Mouse (Mus musculus) intestine, embryonic 15.5 days (tissue): ENCODE measurements around the gene Atp23. TPM values are rescaled to one million over a fixed set of nuclear protein-coding genes. Genes with fewer than 3 reads are reported as not detected.
A peak's percentile ranks its signal among the peaks of the same experiment; 100 is the strongest.

ENCODE experiments used
- ATAC-seq: fragments of 200-750 bp; cut with Nextera tagmentation; 2 replicates; pipeline ENCODE4 v1.8.0; 2017; ENCODE audit warnings: moderate TSS enrichment, moderate library complexity
- H3K27ac ChIP-seq: fragments of 300-500 bp; sonication (generic); 2 replicates; pipeline ENCODE4 v1.5.1; 2015; ENCODE audit warnings: mild to moderate bottlenecking, inconsistent platforms
- H3K27me3 ChIP-seq: fragments of 300-500 bp; sonication (generic); replicated peaks from 2 replicates; pipeline ENCODE4 v1.6.1; 2015; ENCODE audit warnings: inconsistent platforms
- H3K36me3 ChIP-seq: fragments of 300-500 bp; sonication (generic); 2 replicates; pipeline ENCODE4 v1.6.1; 2015; ENCODE audit warnings: inconsistent platforms
- H3K4me1 ChIP-seq: fragments of 300-500 bp; sonication (generic); replicated peaks from 2 replicates; pipeline ENCODE4 v1.6.1; 2015; ENCODE audit warnings: inconsistent platforms
- H3K4me2 ChIP-seq: fragments of 300-500 bp; sonication (generic); replicated peaks from 2 replicates; pipeline ENCODE4 v1.6.1; 2015; ENCODE audit warnings: mild to moderate bottlenecking, inconsistent platforms
- H3K4me3 ChIP-seq: fragments of 300-500 bp; sonication (generic); replicated peaks from 2 replicates; pipeline ENCODE4 v1.5.1; 2015; ENCODE audit warnings: inconsistent platforms
- H3K9ac ChIP-seq: fragments of 300-500 bp; sonication (generic); 2 replicates; pipeline ENCODE4 v1.6.1; 2015; ENCODE audit warnings: inconsistent platforms
- H3K9me3 ChIP-seq: fragments of 300-500 bp; sonication (generic); 2 replicates; pipeline ENCODE4 v1.6.1; 2016; ENCODE audit warnings: inconsistent platforms
- WGBS: fragments of 180-500 bp; shearing (Covaris S2); methylation state at CpG from one replicate; pipeline ENCODE4 v1.1.7; 2015; 5-methylcytosine and 5-hydroxymethylcytosine counted together
- polyA plus RNA-seq: library from polyadenylated mRNA; unstranded; fragments of >200 nt; fragmentation: Nextera tagmentation; extraction: Ambion mirVana; gene quantifications from 2 replicates; pipeline ENCODE4 v1.2.1, GENCODE M21; 2015

The Atp23 gene
- polyA plus RNA-seq, 1 experiment from 2014 or later, result 17.0 TPM

DNA sequence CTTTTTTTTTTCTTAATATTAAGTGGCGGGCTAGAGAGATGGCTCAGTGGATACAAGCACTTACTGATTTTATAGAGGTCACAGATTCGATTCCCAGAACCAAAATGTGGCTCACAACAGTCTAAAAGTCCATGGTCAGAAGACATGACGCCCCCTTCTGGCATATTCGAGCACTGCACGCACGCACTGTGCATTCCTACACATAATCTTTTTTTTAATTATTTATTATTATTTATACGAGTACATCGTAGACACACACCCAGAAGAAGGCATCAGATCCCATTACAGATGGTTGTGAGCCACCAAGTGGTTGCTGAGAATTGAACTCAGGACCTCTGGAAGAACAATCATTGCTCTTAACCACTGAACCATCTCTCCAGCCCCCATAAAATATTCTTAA lies 3.9 kb upstream of the Atp23 start:
- peaks cover 9% of the 10 kb centered on the region for H3K4me1 ChIP-seq
- 71% methylated on average over 8 of the region's 8 CpGs for WGBS
- ATAC-seq, result no peak
- peak overlapping the region; percentile 72 for H3K27ac ChIP-seq
- no peaks in the 10 kb centered on the region for H3K9me3 ChIP-seq
- no peaks in the 10 kb centered on the region for H3K27me3 ChIP-seq
- peak overlapping the region; percentile 67 for H3K4me2 ChIP-seq
- peak overlapping the region; percentile 54; the same call in 1 of the 2 replicates for H3K9ac ChIP-seq
- H3K4me3 ChIP-seq, result peak overlapping the region; percentile 43
- no peaks in the 10 kb centered on the region for H3K36me3 ChIP-seq

DNA sequence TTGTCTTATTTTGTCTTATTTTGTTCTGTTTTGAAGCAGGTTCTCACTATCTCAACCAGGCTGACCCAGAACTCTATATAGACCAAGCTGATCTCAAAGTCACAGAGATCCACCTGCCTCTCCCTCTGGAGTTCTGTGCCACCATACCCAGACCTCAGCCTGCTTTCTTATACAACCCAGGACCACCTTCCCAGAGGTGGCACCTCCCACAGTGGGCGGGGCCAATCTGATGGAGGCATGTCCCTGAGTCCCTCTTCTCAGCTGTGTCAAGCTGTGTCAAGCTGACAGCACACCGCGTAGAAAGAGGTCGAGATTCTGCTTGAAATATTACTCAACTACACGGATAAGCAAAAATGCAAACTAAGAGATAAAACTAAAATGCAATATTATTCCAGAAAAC lies 3.1 kb upstream of the Atp23 start:
- Histone ChIP-seq H3K9ac (no peak overlapping the region), H3K9me3 (no peaks in the 10 kb centered on the region), H3K27ac (no peak overlapping the region), H3K4me1 (peaks cover 11% of the 10 kb centered on the region), H3K4me3 (no peak overlapping the region), H3K36me3 (no peaks in the 10 kb centered on the region), H3K4me2 (no peak overlapping the region), H3K27me3 (no peaks in the 10 kb centered on the region)
- 24% methylated on average over 5 of the region's 5 CpGs for WGBS
- no peak for ATAC-seq

DNA sequence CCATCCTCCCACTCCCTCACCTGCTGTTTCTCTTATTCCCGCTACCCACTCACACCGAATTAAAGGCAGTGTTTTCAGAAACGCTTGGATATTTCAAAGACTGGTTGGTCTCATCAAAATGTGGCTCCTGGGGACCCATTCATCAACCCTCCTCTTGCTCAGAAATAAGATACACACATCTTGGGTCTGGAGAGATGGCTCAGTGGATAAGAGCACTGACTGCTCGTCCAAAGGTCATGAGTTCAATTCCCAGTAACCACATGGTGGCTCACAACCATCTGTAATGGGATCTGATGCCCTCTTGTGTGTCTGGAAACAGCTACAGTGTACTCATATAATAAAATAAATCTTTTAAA lies 311 bp upstream of the Atp23 start:
- Histone ChIP-seq H3K9me3 (no peaks in the 10 kb centered on the region), H3K4me1 (peaks cover 11% of the 10 kb centered on the region), H3K9ac (peak overlapping the region; percentile 86; the same call in 1 of the 2 replicates), H3K4me3 (peak overlapping the region; percentile 74), H3K36me3 (no peaks in the 10 kb centered on the region), H3K4me2 (peak overlapping the region; percentile 97), H3K27ac (no peak overlapping the region), H3K27me3 (no peaks in the 10 kb centered on the region)
- ATAC-seq, result peak; percentile 16
- WGBS, result 0% methylated on average over 4 of the region's 4 CpGs

DNA sequence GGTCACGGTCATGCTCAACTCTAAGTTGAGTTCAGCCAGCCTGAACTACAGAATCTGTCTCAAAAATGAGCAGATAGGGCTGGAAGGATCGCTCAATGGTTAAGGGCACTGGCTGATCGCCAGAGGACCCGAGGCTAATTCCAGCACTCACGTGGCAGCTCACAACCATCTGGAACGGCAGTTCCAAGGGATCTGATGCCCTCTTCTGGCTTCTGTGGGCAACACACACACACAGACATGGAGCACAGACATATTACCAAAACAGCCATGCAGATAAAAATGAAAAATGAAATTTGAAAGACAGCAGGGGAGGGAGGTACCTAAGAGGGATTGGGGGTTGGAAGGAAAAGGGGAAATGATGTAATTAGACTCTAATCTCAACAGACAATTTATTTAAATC lies 5.3 kb downstream of the Atp23 start:
- H3K27ac ChIP-seq, result no peak overlapping the region
- H3K27me3 ChIP-seq, result no peaks in the 10 kb centered on the region
- H3K36me3 ChIP-seq, result 0 out of 2 replicates have a peak, but pooled peaks cover 3% of the 10 kb centered on the region
- no peaks in the 10 kb centered on the region for H3K9me3 ChIP-seq
- H3K4me3 ChIP-seq, result no peak overlapping the region
- WGBS, result 53% methylated on average over 6 of the region's 6 CpGs
- no peak overlapping the region for H3K9ac ChIP-seq
- no peak for ATAC-seq
- peaks cover 8% of the 10 kb centered on the region; the same call in 1 of the 2 replicates for H3K4me1 ChIP-seq
- no peak overlapping the region for H3K4me2 ChIP-seq

DNA sequence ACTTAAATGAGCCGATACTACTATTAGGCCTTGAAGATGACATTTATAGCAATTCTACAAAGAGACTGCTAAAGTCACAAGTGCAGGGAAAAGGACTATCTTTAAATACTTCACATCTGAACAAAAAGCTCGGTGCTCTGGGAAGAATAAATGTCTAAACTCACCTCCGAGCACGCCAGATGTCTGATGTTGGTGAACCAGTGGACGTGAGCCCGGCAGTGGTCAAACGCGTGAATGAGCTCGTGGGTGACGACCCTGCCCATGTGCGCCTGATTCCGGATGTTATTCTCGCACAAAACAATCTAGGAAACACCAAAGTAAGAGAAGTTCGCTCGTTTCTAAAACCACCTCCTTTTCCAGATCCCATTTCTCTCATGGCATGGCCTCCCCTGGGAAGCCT lies 7.1 kb downstream of the Atp23 start:
- Histone ChIP-seq H3K9me3 (no peaks in the 10 kb centered on the region), H3K36me3 (peaks cover 12% of the 10 kb centered on the region; the same call in 1 of the 2 replicates), H3K27ac (no peak overlapping the region), H3K9ac (no peak overlapping the region), H3K27me3 (no peaks in the 10 kb centered on the region), H3K4me3 (no peak overlapping the region), H3K4me2 (no peak overlapping the region), H3K4me1 (no peaks in the 10 kb centered on the region)
- ATAC-seq, result no peak
- WGBS, result 94% methylated on average over 15 of the region's 15 CpGs

DNA sequence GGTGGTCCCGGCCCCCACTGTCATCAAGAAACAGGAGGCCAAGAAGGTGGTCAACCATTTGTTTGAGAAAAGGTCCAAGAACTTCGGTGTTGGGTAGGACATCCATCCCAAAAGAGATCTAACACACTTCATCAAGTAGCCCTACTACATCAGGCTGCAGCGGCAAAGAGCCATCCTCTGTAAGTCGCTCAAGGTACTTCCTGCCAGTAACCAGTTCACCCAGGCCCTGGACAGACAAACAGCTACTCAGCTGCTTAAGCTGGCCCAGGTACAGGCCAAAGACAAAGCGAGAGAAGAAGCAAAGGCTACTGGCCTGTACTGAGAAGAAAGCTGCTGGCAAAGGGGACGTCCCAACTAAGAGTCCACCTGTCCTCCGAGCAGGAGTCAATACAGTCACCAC lies 8.0 kb downstream of the Atp23 start:
- no peak for ATAC-seq
- Histone ChIP-seq H3K9ac (no peak overlapping the region), H3K27me3 (no peaks in the 10 kb centered on the region), H3K36me3 (peaks cover 12% of the 10 kb centered on the region; the same call in 1 of the 2 replicates), H3K4me1 (no peaks in the 10 kb centered on the region), H3K4me3 (no peak overlapping the region), H3K4me2 (no peak overlapping the region), H3K9me3 (no peaks in the 10 kb centered on the region), H3K27ac (no peak overlapping the region)
- WGBS, result 94% methylated on average over 7 of the region's 7 CpGs

DNA sequence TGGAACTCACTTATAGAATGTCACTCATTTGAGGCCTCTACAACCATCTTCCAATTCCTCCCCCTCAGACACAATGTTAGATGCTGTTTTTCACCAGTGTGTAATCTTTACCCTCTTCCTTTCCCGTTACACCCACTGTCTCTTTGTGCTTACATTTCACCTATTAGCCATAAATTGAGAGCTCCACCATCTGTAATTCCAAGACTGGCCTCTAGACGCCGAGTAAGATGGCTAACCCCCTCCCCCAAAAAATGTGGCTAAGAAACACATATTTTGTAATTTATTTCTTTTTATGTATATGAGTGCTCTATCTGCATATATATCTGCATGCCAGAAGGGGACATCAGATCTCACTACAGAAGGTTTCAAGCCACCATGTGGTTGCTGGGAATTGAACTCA lies 27.4 kb downstream of the Atp23 start:
- H3K9me3 ChIP-seq, result no peaks in the 10 kb centered on the region
- H3K9ac ChIP-seq, result no peak overlapping the region
- H3K4me3 ChIP-seq, result no peak overlapping the region
- H3K36me3 ChIP-seq, result no peaks in the 10 kb centered on the region
- WGBS, result 84% methylated on average over 3 of the region's 3 CpGs
- ATAC-seq, result no peak
- H3K27ac ChIP-seq, result no peak overlapping the region
- no peaks in the 10 kb centered on the region for H3K27me3 ChIP-seq
- H3K4me1 ChIP-seq, result no peaks in the 10 kb centered on the region
- H3K4me2 ChIP-seq, result no peak overlapping the region

DNA sequence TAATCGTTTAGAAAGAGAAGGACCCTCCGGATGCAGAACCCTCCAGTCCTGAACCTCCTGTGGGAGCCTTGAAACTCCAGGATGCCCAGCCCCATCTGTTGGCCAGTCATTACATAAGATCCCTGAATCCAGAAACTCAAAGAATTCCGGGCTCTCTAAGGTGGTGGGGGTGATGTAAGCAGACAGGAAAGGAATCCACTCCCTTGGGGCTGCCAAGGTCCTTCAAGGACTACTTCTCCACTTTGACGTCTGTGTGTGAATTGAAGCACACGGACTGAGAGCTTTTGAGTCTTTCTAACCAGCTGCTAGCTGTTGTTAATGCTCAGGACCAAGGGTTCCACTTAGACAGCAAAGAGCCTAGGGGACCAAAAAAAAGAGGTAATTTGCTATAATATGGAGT lies 28.9 kb downstream of the Atp23 start:
- no peak overlapping the region for H3K4me2 ChIP-seq
- no peaks in the 10 kb centered on the region for H3K36me3 ChIP-seq
- ATAC-seq, result no peak
- WGBS, result 48% methylated on average over 5 of the region's 5 CpGs
- no peak overlapping the region for H3K4me3 ChIP-seq
- no peaks in the 10 kb centered on the region for H3K9me3 ChIP-seq
- no peak overlapping the region for H3K27ac ChIP-seq
- H3K9ac ChIP-seq, result no peak overlapping the region
- no peaks in the 10 kb centered on the region for H3K4me1 ChIP-seq
- no peaks in the 10 kb centered on the region for H3K27me3 ChIP-seq

DNA sequence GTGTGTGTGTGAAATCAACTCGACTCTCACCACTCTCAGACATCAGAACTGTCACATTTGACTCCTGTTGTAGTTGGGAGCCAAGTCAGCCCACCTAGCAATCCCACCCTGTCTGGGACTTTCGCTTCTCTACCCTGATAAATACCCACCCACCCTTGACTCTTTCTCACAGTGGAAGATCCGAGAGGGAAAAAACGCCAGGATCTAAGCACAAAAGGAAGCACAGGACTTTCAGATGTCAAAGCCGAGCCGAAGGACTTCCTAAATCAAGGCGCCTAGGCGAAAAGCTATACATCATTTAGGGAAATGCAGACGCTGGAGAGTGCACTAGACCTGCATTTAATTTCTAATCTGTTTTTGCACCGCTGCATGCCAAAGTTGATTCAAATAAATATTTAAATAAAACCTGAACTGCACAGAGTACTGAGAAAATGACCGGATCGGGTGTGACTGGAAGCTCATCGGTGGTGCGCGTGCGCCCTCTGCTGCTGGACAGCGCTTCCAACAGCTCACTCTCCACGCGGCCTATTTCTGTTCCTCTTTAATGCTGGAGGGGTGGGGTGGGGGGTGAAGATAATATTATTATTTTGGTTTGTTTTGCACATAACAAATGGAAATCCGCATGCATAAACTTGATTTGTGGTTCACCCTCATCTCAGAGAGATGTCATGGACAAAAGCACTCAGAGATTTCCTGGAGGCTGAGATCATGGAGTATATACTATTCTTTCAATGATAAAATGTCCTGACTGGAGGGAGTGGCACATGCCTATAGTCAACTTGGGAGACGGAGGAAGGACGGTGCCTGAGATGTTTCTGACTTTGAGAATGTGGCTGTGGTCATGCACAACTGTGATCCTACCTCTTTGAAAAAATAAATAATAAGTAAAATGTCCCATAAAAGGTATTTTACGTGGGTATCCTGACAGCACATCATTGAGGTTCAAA lies 31.5 kb downstream of the Atp23 start:
- Histone ChIP-seq H3K9ac (no peak overlapping the region), H3K27ac (no peak overlapping the region), H3K36me3 (no peaks in the 10 kb centered on the region), H3K9me3 (no peaks in the 10 kb centered on the region), H3K4me1 (no peaks in the 10 kb centered on the region), H3K4me3 (0 out of 2 replicates have a peak overlapping the region, but pooled peaks have one; percentile 22), H3K4me2 (peak overlapping the region; percentile 49), H3K27me3 (no peaks in the 10 kb centered on the region)
- ATAC-seq, result peak; percentile 71
- 18% methylated on average over 23 of the region's 23 CpGs for WGBS

DNA sequence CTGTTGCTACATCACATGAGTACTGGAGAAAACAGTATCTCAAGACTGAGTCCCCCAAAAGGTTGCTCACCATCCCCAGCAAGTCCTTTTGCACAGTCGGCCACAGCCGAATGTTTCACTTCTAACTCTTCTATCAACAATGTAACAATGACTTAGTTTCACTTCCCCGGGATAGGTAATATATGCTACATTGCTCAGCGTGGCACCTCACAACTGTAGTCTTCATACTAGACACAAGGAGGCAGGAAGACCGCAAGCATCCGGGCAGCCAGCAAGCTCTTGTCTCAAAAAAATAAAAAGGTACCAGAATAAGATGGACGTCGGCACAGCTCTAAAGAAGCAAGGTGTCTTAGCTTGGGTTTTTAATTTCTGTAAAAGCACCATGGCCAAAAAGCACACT lies 35.9 kb downstream of the Atp23 start:
- Histone ChIP-seq H3K27me3 (no peaks in the 10 kb centered on the region), H3K27ac (no peak overlapping the region), H3K9me3 (no peaks in the 10 kb centered on the region), H3K4me1 (no peaks in the 10 kb centered on the region), H3K4me2 (no peak overlapping the region), H3K9ac (no peak overlapping the region), H3K36me3 (no peaks in the 10 kb centered on the region), H3K4me3 (no peak overlapping the region)
- 89% methylated on average over 8 of the region's 8 CpGs for WGBS
- no peak for ATAC-seq

DNA sequence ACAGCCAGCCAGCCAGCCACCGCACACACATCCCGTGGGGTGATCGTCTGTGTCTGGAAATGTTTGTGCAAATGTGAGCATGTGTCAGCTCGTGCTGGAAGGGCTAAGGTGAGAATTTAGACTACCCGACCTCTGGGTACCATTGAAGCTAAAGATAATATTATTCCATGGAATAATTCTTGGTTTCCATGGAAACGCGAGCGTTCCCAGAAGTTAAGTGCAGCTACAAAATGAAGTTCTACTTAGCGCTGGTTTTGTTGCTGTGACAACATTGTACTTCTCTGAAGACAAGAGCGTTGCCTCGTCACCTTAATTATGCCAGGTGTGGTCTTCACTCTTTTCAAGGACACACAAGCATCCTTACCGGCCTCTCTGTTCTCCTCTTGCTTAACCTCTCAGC lies 39.0 kb downstream of the Atp23 start:
- H3K4me3 ChIP-seq, result no peak overlapping the region
- no peak overlapping the region for H3K9ac ChIP-seq
- no peak for ATAC-seq
- H3K27ac ChIP-seq, result no peak overlapping the region
- no peaks in the 10 kb centered on the region for H3K36me3 ChIP-seq
- no peak overlapping the region for H3K4me2 ChIP-seq
- 74% methylated on average over 12 of the region's 12 CpGs for WGBS
- H3K27me3 ChIP-seq, result no peaks in the 10 kb centered on the region
- no peaks in the 10 kb centered on the region for H3K9me3 ChIP-seq
- 0 out of 2 replicates have a peak, but pooled peaks cover 2% of the 10 kb centered on the region for H3K4me1 ChIP-seq

DNA sequence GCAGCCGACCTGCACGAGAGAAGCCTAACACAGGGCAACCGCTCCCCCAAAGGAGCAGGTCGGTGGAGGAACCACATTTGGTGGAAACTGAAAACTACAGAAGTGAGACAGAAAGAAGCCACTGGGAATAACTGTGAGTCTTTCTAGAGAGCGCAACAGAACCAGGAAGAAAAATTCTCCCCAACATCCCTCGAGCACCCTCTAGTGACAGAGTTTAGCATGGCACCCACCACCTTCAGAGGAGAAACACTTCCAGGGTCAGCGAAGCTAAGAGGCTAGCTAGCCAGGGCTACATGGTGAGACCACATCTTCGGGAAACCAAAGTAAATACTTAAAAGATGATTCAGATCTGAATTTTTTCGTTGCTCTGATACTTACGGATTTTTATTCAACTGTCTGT lies 47.9 kb downstream of the Atp23 start:
- WGBS, result 82% methylated on average over 10 of the region's 10 CpGs
- Histone ChIP-seq H3K4me1 (no peaks in the 10 kb centered on the region), H3K4me3 (no peak overlapping the region), H3K36me3 (no peaks in the 10 kb centered on the region), H3K4me2 (no peak overlapping the region), H3K9me3 (no peaks in the 10 kb centered on the region), H3K9ac (no peak overlapping the region), H3K27me3 (no peaks in the 10 kb centered on the region), H3K27ac (no peak overlapping the region)
- ATAC-seq, result no peak
